Mouse (Mus musculus) mature B cell (primary cell): ENCODE data around the gene Itgav.

Source experiments
- in situ Hi-C: fragments of 300-500 bp; cut with MboI; formaldehyde crosslinking; loops from 2 replicates; pipeline ENCODE4 v1.14.3; 2019

The Itgav gene

GRCm38 (mm10) chr2:83745257-83745656 is 21.1 kb downstream of the Itgav start:
- in situ Hi-C loops, result no loop called here

DNA sequence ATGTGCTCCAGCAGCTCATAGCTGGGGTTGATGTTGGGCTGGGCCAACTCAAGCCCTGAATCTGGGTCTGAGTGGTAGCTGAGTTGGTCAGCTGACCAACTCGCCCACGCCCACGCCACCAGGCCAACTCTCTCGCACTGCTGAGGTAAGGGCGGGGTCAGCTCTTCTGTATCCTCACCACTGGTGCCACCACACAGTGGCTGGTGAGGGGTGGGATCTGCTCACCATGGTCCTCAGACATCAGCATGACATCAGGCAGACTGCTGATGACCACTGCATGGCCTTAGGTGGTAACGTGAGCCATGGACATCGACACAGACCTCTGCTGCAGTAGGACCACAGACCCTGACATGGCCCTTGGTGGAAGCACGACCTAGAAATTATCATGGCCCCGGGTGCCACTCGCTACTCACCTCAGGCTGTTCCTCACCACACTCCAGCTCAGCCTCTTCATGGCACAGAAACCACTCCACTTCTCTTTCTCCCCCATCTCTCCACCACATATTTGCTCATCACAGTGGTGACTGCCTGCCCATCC is 24.5 kb downstream of the Itgav start:
- in situ Hi-C loops, result no loop called here

DNA sequence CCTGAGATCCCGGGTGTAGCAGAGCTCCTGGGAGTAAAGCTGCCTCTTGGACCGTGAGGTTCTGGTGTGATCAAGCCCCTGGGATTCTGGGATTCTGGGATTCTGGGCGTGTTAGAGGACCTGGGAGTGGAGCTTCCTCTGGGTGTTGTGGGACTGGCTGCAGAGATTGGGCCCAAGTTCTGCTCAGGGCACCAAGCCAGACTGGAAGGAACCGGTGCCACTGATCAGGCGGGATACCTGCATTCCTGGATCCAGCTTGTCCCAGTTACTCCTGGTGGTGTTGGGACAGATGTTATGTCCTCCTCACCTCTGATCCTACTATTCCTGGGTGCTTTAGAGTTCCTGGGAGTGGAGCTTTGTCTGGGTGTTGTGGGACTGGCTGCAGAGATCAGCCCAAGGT is 28.8 kb downstream of the Itgav start:
- in situ Hi-C loops, result no loop called here

- in situ Hi-C loops, result no loop called here
These were observed 30.2 kb downstream of the Itgav start for GRCm38 (mm10) chr2:83754306-83754837.

DNA sequence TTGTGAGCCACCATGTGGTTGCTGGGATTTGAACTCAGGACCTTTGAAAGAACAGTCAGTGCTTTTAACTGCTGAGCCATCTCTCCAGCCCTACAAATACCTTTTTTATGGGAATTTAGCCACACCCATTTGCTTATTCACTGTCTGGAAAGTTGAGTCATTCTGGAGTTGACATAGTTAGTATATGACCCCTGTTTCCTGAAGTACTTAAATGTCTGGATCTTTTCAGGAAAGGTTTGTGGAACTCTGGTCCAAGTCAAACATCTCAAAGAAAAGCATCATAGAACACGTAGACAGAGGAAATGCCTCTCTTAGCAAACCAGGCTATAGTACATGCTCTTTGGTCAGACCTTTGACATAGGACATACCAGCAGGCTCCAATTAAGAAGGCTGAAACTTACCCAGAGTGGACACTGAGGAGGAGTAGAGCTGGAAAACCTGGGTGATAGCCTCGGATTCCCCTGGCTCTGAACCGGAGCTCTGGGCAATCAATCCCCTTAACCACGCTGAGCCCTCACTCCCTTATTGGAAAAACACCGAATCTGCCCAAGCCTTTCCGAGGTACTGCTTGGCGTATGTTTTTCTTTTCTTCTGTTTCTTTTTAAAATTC is 34.5 kb downstream of the Itgav start:
- in situ Hi-C loops, result no loop called here

DNA sequence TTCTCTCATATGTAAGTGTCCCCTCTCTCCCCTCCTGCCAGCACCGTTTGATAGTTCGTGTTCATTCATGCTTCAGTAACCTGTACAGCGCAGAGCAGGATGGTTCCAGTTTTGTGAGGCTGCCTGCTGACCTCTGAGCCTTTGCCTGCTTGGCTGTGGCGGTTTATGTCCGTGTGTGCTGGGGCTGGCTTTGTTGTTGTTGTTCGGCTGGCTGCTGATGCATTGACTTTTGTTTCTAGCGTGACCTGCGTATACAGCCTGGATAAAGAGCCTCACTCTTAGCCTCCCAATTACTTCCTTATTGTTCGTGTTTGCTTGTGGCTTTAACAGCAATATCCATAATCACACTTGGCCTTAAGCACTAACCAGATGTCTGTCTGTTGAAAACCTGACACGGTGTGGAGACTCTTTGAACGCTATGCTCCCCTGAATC is 35.0 kb downstream of the Itgav start:
- in situ Hi-C loops, result no loop called here

DNA sequence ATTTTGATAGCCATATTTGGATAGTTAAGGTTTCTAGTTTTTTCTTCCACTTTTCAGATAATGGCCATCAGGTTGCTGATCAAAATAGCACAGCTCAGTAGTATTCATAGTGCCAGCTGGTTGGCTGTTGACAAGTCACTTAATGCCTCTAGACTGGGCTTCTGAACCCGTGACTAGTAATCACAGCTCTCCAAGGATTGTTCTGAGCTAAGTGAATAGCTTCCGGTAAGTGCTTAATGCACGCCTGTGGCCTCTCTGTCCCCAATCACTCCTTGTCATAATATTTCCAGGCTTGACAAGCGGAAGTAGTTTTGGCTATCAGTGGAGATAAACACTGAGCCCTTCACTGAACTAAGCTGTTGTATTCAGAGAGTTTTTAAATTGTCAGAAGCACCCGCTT is 35.5 kb downstream of the Itgav start:
- in situ Hi-C loops, result no loop called here

- in situ Hi-C loops, result no loop called here
These were observed 35.9 kb downstream of the Itgav start for GRCm38 (mm10) chr2:83760112-83760511.

- in situ Hi-C loops, result no loop called here
These were observed 37.3 kb downstream of the Itgav start for GRCm38 (mm10) chr2:83761506-83761905.

DNA sequence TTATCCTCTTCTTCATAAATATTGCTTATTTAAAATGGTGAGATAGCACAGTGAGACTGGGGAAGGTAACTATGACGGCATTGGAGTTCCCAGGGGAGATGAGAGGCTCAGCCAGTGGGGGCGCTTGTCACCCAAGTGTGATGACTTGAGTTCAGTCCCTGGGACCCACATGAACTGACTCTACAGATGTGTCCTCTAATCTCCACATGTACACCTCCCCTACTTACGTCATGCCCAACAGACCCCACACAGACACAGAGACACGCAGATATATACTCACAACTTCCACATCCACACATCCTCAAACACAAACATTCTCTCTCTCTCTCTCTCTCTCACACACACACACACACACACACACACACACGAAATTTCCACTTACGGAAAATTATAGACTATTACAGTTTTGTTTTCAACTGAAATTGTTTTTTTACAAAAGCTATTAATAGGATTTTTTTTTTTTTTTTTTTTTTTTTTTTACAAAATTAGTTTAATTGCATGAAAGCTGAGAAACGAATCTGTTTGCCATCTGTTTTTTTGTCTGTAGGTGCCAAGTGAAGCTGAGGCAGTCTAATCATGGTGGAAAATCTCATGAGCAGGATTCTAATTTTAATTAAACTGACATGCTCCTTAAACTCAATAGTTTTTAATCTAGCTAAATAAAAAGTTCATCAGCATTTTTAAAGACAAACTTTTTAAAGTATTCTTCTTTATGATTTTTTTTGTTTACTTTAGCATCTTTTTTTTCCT is 38.1 kb downstream of the Itgav start:
- in situ Hi-C loops, result no loop called here

- in situ Hi-C loops, result no loop called here
These were observed 41.9 kb downstream of the Itgav start for GRCm38 (mm10) chr2:83766058-83766457.

DNA sequence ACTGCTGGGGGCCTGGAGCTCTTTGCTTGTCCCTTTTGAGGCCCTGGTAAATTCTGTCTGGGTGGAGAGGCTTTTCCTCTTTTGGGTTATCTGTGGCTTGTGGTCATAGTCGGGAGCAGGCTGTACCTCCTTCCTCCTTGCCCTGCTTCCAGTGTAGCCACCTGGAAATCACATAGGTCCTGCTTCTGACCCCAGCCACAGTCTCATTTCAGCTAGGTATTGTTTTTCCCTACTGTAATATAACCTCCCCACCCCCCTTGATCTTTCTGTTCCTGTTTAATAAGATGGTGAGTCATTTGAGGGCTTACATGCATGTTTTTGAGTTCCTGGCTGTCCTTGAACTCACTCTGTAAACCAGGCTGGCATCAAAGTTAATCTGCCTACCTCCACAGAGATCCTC is 42.7 kb downstream of the Itgav start:
- in situ Hi-C loops, result no loop called here

GRCm38 (mm10) chr2:83768311-83769047 is 44.3 kb downstream of the Itgav start:
- in situ Hi-C loops, result no loop called here

DNA sequence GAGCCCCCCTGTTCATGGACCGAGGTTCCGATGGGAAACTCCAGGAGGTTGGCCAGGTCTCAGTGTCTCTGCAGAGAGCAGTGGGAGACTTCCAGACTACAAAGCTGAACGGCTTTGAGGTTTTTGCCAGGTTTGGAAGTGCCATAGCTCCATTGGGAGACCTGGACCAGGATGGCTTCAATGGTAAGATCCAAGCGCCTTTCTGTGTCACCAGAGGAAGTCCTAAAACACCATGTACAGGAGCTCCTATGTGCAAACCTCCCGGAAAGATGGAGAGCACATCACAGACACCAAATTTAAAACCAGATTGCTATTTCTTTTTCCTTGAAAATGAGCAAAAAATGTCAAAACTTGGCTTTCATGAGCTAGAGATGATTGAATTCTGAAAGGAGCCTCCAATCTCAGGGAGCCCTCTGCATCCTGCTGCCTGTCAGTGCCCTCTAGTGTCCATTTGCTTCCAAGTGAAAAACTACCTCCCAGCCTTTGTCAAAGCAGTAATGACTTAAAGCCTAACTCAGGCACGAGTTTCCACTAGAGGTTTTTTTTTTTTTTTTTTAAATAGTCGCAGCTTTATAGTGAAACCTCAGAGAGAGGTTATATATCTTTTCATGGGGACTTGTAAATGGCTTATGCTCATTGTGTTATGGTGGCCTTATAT is 47.1 kb downstream of the Itgav start:
- in situ Hi-C loops, result no loop called here

GRCm38 (mm10) chr2:83791330-83792073 is 67.3 kb downstream of the Itgav start:
- in situ Hi-C loops, result no loop called here

- in situ Hi-C loops, result no loop called here
These were observed 67.9 kb downstream of the Itgav start for GRCm38 (mm10) chr2:83792102-83792501.

DNA sequence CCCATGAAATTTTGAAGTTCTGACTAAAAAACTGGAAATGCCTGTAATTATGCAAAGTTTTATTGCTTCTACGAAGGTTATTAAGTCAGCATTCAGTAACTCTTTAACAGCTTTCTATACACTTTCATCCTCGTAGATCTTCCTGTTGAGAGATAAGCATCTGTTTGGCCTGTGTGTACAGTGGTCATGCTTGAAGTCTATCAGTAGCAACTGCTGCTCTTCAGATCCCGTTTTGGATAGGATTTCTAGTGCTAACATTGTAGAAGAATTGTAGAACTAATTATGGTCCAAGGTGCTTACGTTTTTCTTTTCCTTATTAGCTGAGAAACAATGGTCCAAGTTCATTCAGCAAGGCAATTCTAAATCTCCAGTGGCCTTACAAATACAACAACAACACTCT is 71.6 kb downstream of the Itgav start:
- in situ Hi-C loops, result no loop called here

- in situ Hi-C loops, result no loop called here
These were observed 73.8 kb downstream of the Itgav start for GRCm38 (mm10) chr2:83797902-83798497.

GRCm38 (mm10) chr2:83812483-83813272 is 88.5 kb downstream of the Itgav start, which contains the start of gene Fam171b:
TSS of gene Fam171b (plus strand) at chr2:83812636.
- in situ Hi-C loops, result no loop called here
